8 mouse cellular contexts compared by ENCODE assay signal in the genomic region with DNA sequence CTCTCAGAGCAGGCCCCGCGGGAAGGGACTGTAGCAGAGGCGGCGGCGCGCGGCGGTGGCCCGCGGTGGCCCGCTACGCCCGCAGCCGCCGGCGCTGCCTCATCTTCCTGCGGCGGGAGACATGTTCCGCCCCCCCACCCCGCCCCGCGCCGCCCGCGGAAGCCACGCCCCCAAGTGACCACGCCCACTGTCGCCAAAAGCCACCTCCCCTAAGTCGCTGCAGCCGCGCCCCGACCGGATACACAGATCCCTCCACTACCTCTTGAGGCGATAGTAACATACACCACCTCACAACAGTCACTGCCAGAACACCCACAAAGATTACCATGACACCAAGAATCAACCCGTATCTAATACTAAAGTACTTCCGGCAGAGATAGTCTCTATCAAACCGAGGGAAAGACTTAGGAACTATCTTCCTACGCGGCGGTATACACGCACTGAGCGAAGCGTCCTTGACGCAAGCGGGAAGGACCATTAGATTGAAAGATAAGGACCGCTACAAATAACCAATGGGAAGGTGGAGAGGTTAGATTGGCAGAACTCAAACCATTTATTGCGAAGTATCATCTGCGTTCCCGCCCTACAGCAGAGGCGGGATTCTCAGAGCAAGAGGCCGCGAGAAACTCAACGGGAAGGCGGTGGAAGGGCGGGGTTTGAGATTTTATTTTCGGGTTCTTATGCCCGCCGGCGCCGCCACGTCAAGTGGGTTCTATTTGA. TPM values are rescaled to one million over a fixed set of nuclear protein-coding genes. Genes with fewer than 3 reads are reported as not detected.
DNase-seq lines count a peak whose midpoint lies in the region; ATAC-seq lines count a peak whose summit lies in the region.

A gene (minus strand): TSS at position 135 of the 720 bp plus-strand sequence.

- peaks cover 28% of the 10 kb centered on the region for H3K4me1 ChIP-seq in hindbrain, embryonic 12.5 days

- peaks cover 23% of the 10 kb centered on the region for H3K36me3 ChIP-seq in hindbrain, embryonic 12.5 days

- WGBS in hindbrain, embryonic 12.5 days, result under 1% methylated on average over 48 of the region's 61 CpGs

- peak within 1 kb of the TSS; percentile 88 for H3K4me2 ChIP-seq in hindbrain, embryonic 12.5 days (replicated peaks)

- peak within 1 kb of the TSS; percentile 95 for H3K27ac ChIP-seq in hindbrain, embryonic 12.5 days

- peak; percentile 99 for DNase-seq in NIH3T3 (ENCODE audit: low read depth)
- peak; percentile 97 to 98 for DNase-seq in cerebellum, postnatal 10 days
- peak; percentile 92 to 95 for DNase-seq in frontal cortex, postnatal 10 days (ENCODE audit: low spot score in 2 of 2)
- DNase-seq in layer of hippocampus, postnatal 14 days (ENCODE audit: low spot score in 2 of 2), result peak; percentile 96 to 98
- DNase-seq in lung, postnatal 14 days, result peak; percentile 95
- peak; percentile 97 for DNase-seq in retina, adult 2 months (ENCODE audit: low read depth, low spot score)
- DNase-seq in thymus, postnatal 36 days, result peak; percentile 92 to 93

- peak; percentile 92 for ATAC-seq in hindbrain, embryonic 12.5 days (ENCODE audit: low FRiP score)

- peak within 1 kb of the TSS; percentile 98 for H3K4me3 ChIP-seq in hindbrain, embryonic 12.5 days

- H3K9me3 ChIP-seq in hindbrain, embryonic 12.5 days (replicated peaks), result no peaks in the 10 kb centered on the region

- peak within 1 kb of the TSS; percentile 100 for H3K9ac ChIP-seq in hindbrain, embryonic 12.5 days

- H3K27me3 ChIP-seq in hindbrain, embryonic 12.5 days, result peaks cover 18% of the 10 kb centered on the region

RNA-seq across cellular contexts. Expression of the gene that starts here (rescaled TPM):
- 176 and 178 TPM in 2 replicates for polyA plus RNA-seq in hindbrain, embryonic 12.5 days (2016; fragmentation: Nextera tagmentation; extraction: Ambion mirVana)
- 10 to 100 TPM; 33.3 to 35.0 TPM for total RNA-seq in layer of hippocampus, postnatal 14 days (2021)

Comparison
In these comparisons a context has a peak if more than half of its experiments do, and no peak if none do; other contexts are left out.
1. Peak in every context shown above with its lines: DNase-seq, ATAC-seq, H3K4me3 ChIP-seq and H3K27ac ChIP-seq.